Mouse (Mus musculus) heart, postnatal 0 days (tissue): ENCODE measurements around the gene Ttc39b.

Experiments
- CTCF ChIP-seq: IDR thresholded peaks from 2 replicates; pipeline ENCODE4 v1.5.1; 2016; ENCODE audit warnings: antibody characterized with exemption, control low read depth, low read depth
- EP300 ChIP-seq: IDR thresholded peaks from 2 replicates; pipeline ENCODE4 v1.6.1; 2016; ENCODE audit warnings: antibody characterized with exemption, low read depth

GRCm38 (mm10) chr4:83187324-83187723, 136.7 kb downstream of the Ttc39b start:
- TF ChIP-seq CTCF (no peak), EP300 (no peak)
